Mouse (Mus musculus) bone marrow macrophage, adult 2 months (primary cell): ENCODE data around the gene Grip1.

Source experiments
- CTCF ChIP-seq: IDR thresholded peaks from 2 replicates; pipeline ENCODE4 v1.5.1; 2012; ENCODE audit warnings: low read depth, mild to moderate bottlenecking, low read length, moderate library complexity
- POLR2A ChIP-seq: IDR thresholded peaks from 2 replicates; pipeline ENCODE4 v1.6.1; 2012; ENCODE audit warnings: mild to moderate bottlenecking, low read depth, low read length, borderline replicate concordance

- TF ChIP-seq POLR2A (no peak), CTCF (no peak)
These were observed 431.9 kb downstream of the Grip1 start for GRCm38 (mm10) chr10:119885563-119885962.
